Mouse (Mus musculus) limb, embryonic 10.5 days (tissue): Measurements from ENCODE around the gene Tnrc18. TPM values are rescaled to one million over a fixed set of nuclear protein-coding genes. Genes with fewer than 3 reads are reported as not detected.

Experiments used
- DNase-seq: peaks from one replicate; pipeline ENCODE4 v3.0.0-alpha.2; 2017; ENCODE audit warnings: low spot score
- H3K27ac ChIP-seq: fragments of 300-500 bp; sonication (generic); 2 replicates; pipeline ENCODE4 v1.5.1; 2016; ENCODE audit warnings: mild to moderate bottlenecking
- H3K27me3 ChIP-seq: fragments of 300-500 bp; sonication (generic); 2 replicates; pipeline ENCODE4 v1.6.1; 2016; ENCODE audit warnings: low read depth, mild to moderate bottlenecking; ENCODE audit not compliant: poor library complexity, severe bottlenecking
- H3K36me3 ChIP-seq: fragments of 300-500 bp; sonication (generic); 2 replicates; pipeline ENCODE4 v1.6.1; 2016; ENCODE audit warnings: mild to moderate bottlenecking, moderate library complexity
- H3K4me1 ChIP-seq: fragments of 300-500 bp; sonication (generic); 2 replicates; pipeline ENCODE4 v1.6.1; 2016
- H3K4me3 ChIP-seq: fragments of 300-500 bp; sonication (generic); 2 replicates; pipeline ENCODE4 v1.5.1; 2016; ENCODE audit warnings: mild to moderate bottlenecking, moderate library complexity
- H3K9me3 ChIP-seq: fragments of 300-500 bp; sonication (generic); replicated peaks from 2 replicates; pipeline ENCODE4 v1.6.1; 2016; ENCODE audit warnings: mild to moderate bottlenecking
- WGBS: fragments of 180-500 bp; shearing (Covaris S2); methylation state at CpG from one replicate; pipeline ENCODE4 v1.1.7; 2016; 5-methylcytosine and 5-hydroxymethylcytosine counted together
- polyA plus RNA-seq: library from polyadenylated mRNA; unstranded; fragments of >200 nt; fragmentation: Nextera tagmentation; extraction: Ambion mirVana; gene quantifications from 2 replicates; pipeline ENCODE4 v1.2.1, GENCODE M21; 2016

Gene Tnrc18
- 24.7 and 39.0 TPM in 2 replicates for polyA plus RNA-seq

- H3K27me3 ChIP-seq: no peaks in the 10 kb centered on the region
- peak within 1 kb of the TSS; percentile 100 for H3K27ac ChIP-seq
- under 1% methylated on average over 54 of the region's 56 CpGs for WGBS
- DNase-seq: peak; percentile 100
- H3K4me1 ChIP-seq: peaks cover 19% of the 10 kb centered on the region
- peak within 1 kb of the TSS; percentile 68 for H3K4me3 ChIP-seq
- no peaks in the 10 kb centered on the region for H3K9me3 ChIP-seq
- peaks cover 22% of the 10 kb centered on the region for H3K36me3 ChIP-seq
Measured at GRCm38 (mm10) chr5:142817524-142818434, at the start of gene Tnrc18. Tnrc18 (minus strand) TSS chr5:142817662.

GRCm38 (mm10) chr5:142857763-142858229, 40.3 kb upstream of the Tnrc18 start:
- Histone ChIP-seq H3K36me3 (no peaks in the 10 kb centered on the region), H3K27ac (no peak overlapping the region), H3K9me3 (no peaks in the 10 kb centered on the region), H3K4me1 (0 out of 2 replicates have a peak, but pooled peaks cover 5% of the 10 kb centered on the region), H3K27me3 (no peaks in the 10 kb centered on the region), H3K4me3 (no peak overlapping the region)
- 62% methylated on average over 16 of the region's 16 CpGs for WGBS
- DNase-seq: no peak

- H3K36me3 ChIP-seq: no peaks in the 10 kb centered on the region
- WGBS: 80% methylated on average over 4 of the region's 4 CpGs
- H3K9me3 ChIP-seq: no peaks in the 10 kb centered on the region
- H3K4me1 ChIP-seq: 0 out of 2 replicates have a peak, but pooled peaks cover 10% of the 10 kb centered on the region
- H3K4me3 ChIP-seq: no peak overlapping the region
- DNase-seq: no peak
- H3K27me3 ChIP-seq: no peaks in the 10 kb centered on the region
- no peak overlapping the region for H3K27ac ChIP-seq
Measured at GRCm38 (mm10) chr5:142856408-142856807, 38.9 kb upstream of the Tnrc18 start.

- peak; percentile 66 for DNase-seq
- Histone ChIP-seq H3K36me3 (no peaks in the 10 kb centered on the region), H3K4me3 (no peak overlapping the region), H3K27me3 (no peaks in the 10 kb centered on the region), H3K9me3 (no peaks in the 10 kb centered on the region), H3K27ac (no peak overlapping the region), H3K4me1 (0 out of 2 replicates have a peak, but pooled peaks cover 10% of the 10 kb centered on the region)
- 76% methylated on average over 10 of the region's 10 CpGs for WGBS
Measured at GRCm38 (mm10) chr5:142854877-142855276, 37.4 kb upstream of the Tnrc18 start.

- no peak for DNase-seq
- H3K36me3 ChIP-seq: no peaks in the 10 kb centered on the region
- no peaks in the 10 kb centered on the region for H3K9me3 ChIP-seq
- H3K4me1 ChIP-seq: 0 out of 2 replicates have a peak, but pooled peaks cover 10% of the 10 kb centered on the region
- H3K4me3 ChIP-seq: no peak overlapping the region
- no peak overlapping the region for H3K27ac ChIP-seq
- 81% methylated on average over 6 of the region's 6 CpGs for WGBS
- H3K27me3 ChIP-seq: no peaks in the 10 kb centered on the region
Measured at GRCm38 (mm10) chr5:142853585-142853984, 36.1 kb upstream of the Tnrc18 start.

- Histone ChIP-seq H3K27me3 (no peaks in the 10 kb centered on the region), H3K36me3 (no peaks in the 10 kb centered on the region), H3K27ac (no peak overlapping the region), H3K4me3 (no peak overlapping the region), H3K9me3 (no peaks in the 10 kb centered on the region), H3K4me1 (0 out of 2 replicates have a peak, but pooled peaks cover 5% of the 10 kb centered on the region)
- 51% methylated on average over 5 of the region's 5 CpGs for WGBS
- DNase-seq: no peak
Measured at GRCm38 (mm10) chr5:142851681-142852049, 34.2 kb upstream of the Tnrc18 start.

- Histone ChIP-seq H3K27me3 (no peaks in the 10 kb centered on the region), H3K4me1 (0 out of 2 replicates have a peak, but pooled peaks cover 5% of the 10 kb centered on the region), H3K4me3 (no peak overlapping the region), H3K27ac (no peak overlapping the region), H3K36me3 (no peaks in the 10 kb centered on the region), H3K9me3 (no peaks in the 10 kb centered on the region)
- DNase-seq: no peak
- 83% methylated on average over 7 of the region's 7 CpGs for WGBS
Measured at GRCm38 (mm10) chr5:142850916-142851680, 33.6 kb upstream of the Tnrc18 start.

- H3K36me3 ChIP-seq: no peaks in the 10 kb centered on the region
- H3K27ac ChIP-seq: no peak overlapping the region
- DNase-seq: no peak
- H3K9me3 ChIP-seq: no peaks in the 10 kb centered on the region
- H3K27me3 ChIP-seq: no peaks in the 10 kb centered on the region
- H3K4me3 ChIP-seq: no peak overlapping the region
- H3K4me1 ChIP-seq: 0 out of 2 replicates have a peak, but pooled peaks cover 5% of the 10 kb centered on the region
- 77% methylated on average over 9 of the region's 9 CpGs for WGBS
Measured at GRCm38 (mm10) chr5:142850476-142850875, 33.0 kb upstream of the Tnrc18 start.

GRCm38 (mm10) chr5:142848911-142849310, 31.4 kb upstream of the Tnrc18 start:
- H3K4me3 ChIP-seq: no peak overlapping the region
- no peak for DNase-seq
- H3K4me1 ChIP-seq: 0 out of 2 replicates have a peak, but pooled peaks cover 5% of the 10 kb centered on the region
- no peaks in the 10 kb centered on the region for H3K27me3 ChIP-seq
- no peaks in the 10 kb centered on the region for H3K36me3 ChIP-seq
- H3K9me3 ChIP-seq: no peaks in the 10 kb centered on the region
- H3K27ac ChIP-seq: no peak overlapping the region
- 96% methylated on average over 7 of the region's 7 CpGs for WGBS

GRCm38 (mm10) chr5:142848149-142848548, 30.7 kb upstream of the Tnrc18 start:
- H3K36me3 ChIP-seq: no peaks in the 10 kb centered on the region
- H3K27me3 ChIP-seq: no peaks in the 10 kb centered on the region
- 0 out of 2 replicates have a peak, but pooled peaks cover 5% of the 10 kb centered on the region for H3K4me1 ChIP-seq
- WGBS: 87% methylated on average over 3 of the region's 3 CpGs
- H3K4me3 ChIP-seq: no peak overlapping the region
- no peak for DNase-seq
- H3K9me3 ChIP-seq: no peaks in the 10 kb centered on the region
- H3K27ac ChIP-seq: no peak overlapping the region

GRCm38 (mm10) chr5:142844467-142844866, 27.0 kb upstream of the Tnrc18 start:
- 59% methylated on average over 8 of the region's 8 CpGs for WGBS
- H3K4me1 ChIP-seq: peaks cover 10% of the 10 kb centered on the region
- no peaks in the 10 kb centered on the region for H3K27me3 ChIP-seq
- no peaks in the 10 kb centered on the region for H3K9me3 ChIP-seq
- DNase-seq: no peak
- no peak overlapping the region for H3K4me3 ChIP-seq
- H3K36me3 ChIP-seq: no peaks in the 10 kb centered on the region
- no peak overlapping the region for H3K27ac ChIP-seq

- Histone ChIP-seq H3K27ac (peak overlapping the region; percentile 14; the same call in 1 of the 2 replicates), H3K4me3 (no peak overlapping the region), H3K27me3 (no peaks in the 10 kb centered on the region), H3K36me3 (no peaks in the 10 kb centered on the region), H3K4me1 (peaks cover 10% of the 10 kb centered on the region), H3K9me3 (no peaks in the 10 kb centered on the region)
- peak; percentile 55 for DNase-seq
- WGBS: 17% methylated on average over 7 of the region's 7 CpGs
Measured at GRCm38 (mm10) chr5:142842137-142842642, 24.7 kb upstream of the Tnrc18 start.
